Mouse (Mus musculus): ENCODE data around the gene Gm49337. TPM values are rescaled to one million over a fixed set of nuclear protein-coding genes. Genes with fewer than 3 reads are reported as not detected.

Gene Gm49337
- polyA plus RNA-seq, 2 experiments from 2014 or later = not detected

GRCm38 (mm10) chr4:116342119-116342518, 168.9 kb downstream of the Gm49337 start:
- no peak for ATAC-seq

Other genes with a start within 250 kb of the Gm49337 start
- gene Dmbx1, start 233.5 kb upstream of the Gm49337 start, polyA plus RNA-seq (2017; shearing (Covaris generic)) = not detected
- gene Faah, start 155.5 kb upstream of the Gm49337 start, polyA plus RNA-seq (2017; shearing (Covaris generic)) = 10 to 100 TPM; 48.1 to 85.6 TPM
- gene Nsun4, start 119.5 kb upstream of the Gm49337 start, polyA plus RNA-seq (2017; shearing (Covaris generic)) = 10 to 100 TPM; 24.1 to 32.9 TPM
- gene Uqcrh, start 98.3 kb upstream of the Gm49337 start, polyA plus RNA-seq (2017; shearing (Covaris generic)) = 100 to 1,000 TPM; 779 to 910 TPM
- 10 to 100 TPM; 15.7 to 21.8 TPM for gene Lrrc41, start 98.1 kb upstream of the Gm49337 start, polyA plus RNA-seq (2017; shearing (Covaris generic))
- 1 to 10 TPM; 4.8 to 7.8 TPM for gene Rad54l, start 49.7 kb upstream of the Gm49337 start, polyA plus RNA-seq (2017; shearing (Covaris generic))
- gene Pomgnt1, start 49.5 kb upstream of the Gm49337 start, polyA plus RNA-seq (2017; shearing (Covaris generic)) = 1 to 10 TPM; 6.6 to 10.0 TPM
- under 1 TPM; 0.39 to 0.61 TPM for gene Lurap1, start 22.0 kb upstream of the Gm49337 start, polyA plus RNA-seq (2017; shearing (Covaris generic))
- under 1 TPM in 1 of 2 experiments, not detected in 1; 0.27 TPM for gene Tspan1, start 5.8 kb upstream of the Gm49337 start, polyA plus RNA-seq (2017; shearing (Covaris generic))
- not detected for gene 1700042G07Rik, start within 50 bp of the Gm49337 start, polyA plus RNA-seq (2017; shearing (Covaris generic))
- gene Pik3r3, start 48.2 kb downstream of the Gm49337 start, polyA plus RNA-seq (2017; shearing (Covaris generic)) = 1 to 10 TPM; 3.8 to 5.1 TPM